In the genomic region with DNA sequence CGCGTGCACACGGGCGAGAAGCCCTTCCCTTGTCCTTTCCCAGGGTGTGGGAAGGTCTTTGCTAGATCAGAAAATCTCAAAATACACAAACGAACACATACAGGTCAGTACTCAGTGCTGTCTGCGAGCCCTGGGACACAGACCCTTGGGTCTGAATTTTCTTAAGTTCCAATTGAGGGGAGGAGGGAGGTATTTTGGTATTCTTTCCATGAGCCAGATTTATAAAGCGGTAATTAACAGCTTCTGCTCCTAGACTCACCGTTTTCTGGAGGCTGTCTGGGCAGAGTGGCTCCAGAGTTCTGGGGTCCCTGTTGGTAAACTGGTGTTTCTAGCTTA, we compare ENCODE assay signal across 16 mouse cellular contexts. TPM values are rescaled to one million over a fixed set of nuclear protein-coding genes. Genes with fewer than 3 reads are reported as not detected.
DNase-seq lines count a peak whose midpoint lies in the region; ATAC-seq and TF ChIP-seq lines count a peak whose summit lies in the region.
"Had no signal": no experiment of that assay in that cellular context is flagged by ENCODE, and none has a peak within 500 bp of the region (broad histone marks: within the 10 kb centered on the region; RNA-seq: fewer than 3 reads in every experiment).

No protein-coding gene starts in this region.

- H3K27ac ChIP-seq in limb, embryonic 13.5 days: no peak overlapping the region
- H3K27ac ChIP-seq in limb, embryonic 10.5 days: no peak overlapping the region
- H3K27ac ChIP-seq in forebrain, embryonic 16.5 days (ENCODE audit: low read length): peak overlapping the region; percentile 83; the same call in 1 of the 2 replicates
- peak overlapping the region; percentile 88 for H3K27ac ChIP-seq in midbrain, embryonic 11.5 days (ENCODE audit: low read depth, low read length)
- peak overlapping the region; percentile 52 for H3K27ac ChIP-seq in olfactory bulb, adult 2 months (ENCODE audit: insufficient read depth, low read depth, low read length)
- H3K27ac ChIP-seq in liver, embryonic 11.5 days (ENCODE audit: low read depth, low read length): no peak overlapping the region
- H3K27ac ChIP-seq: embryonic facial prominence, embryonic 13.5 days; heart, adult 2 months; macrophage had no signal

- 0 out of 2 replicates have a peak overlapping the region, but pooled peaks have one; percentile 5 for H3K4me2 ChIP-seq in limb, embryonic 13.5 days (replicated peaks)
- H3K4me2 ChIP-seq in forebrain, embryonic 16.5 days (ENCODE audit: low read length): peak overlapping the region; percentile 48
- H3K4me2 ChIP-seq in midbrain, embryonic 11.5 days: peak overlapping the region; percentile 84
- H3K4me2 ChIP-seq in liver, embryonic 11.5 days: no peak overlapping the region
- H3K4me2 ChIP-seq: embryonic facial prominence, embryonic 13.5 days had no signal

- no peak for TF ChIP-seq CTCF in olfactory bulb, adult 2 months (IDR thresholded peaks at IDR 0.05; ENCODE audit: insufficient read depth, low read depth, low read length)

- H3K9me3 ChIP-seq in limb, embryonic 13.5 days: no peaks in the 10 kb centered on the region
- no peaks in the 10 kb centered on the region for H3K9me3 ChIP-seq in limb, embryonic 10.5 days (replicated peaks)
- H3K9me3 ChIP-seq in forebrain, embryonic 16.5 days (ENCODE audit: control insufficient read depth, low read length): no peaks in the 10 kb centered on the region
- H3K9me3 ChIP-seq in midbrain, embryonic 11.5 days (ENCODE audit: control insufficient read depth, low read length): no peaks in the 10 kb centered on the region
- no peaks in the 10 kb centered on the region for H3K9me3 ChIP-seq in liver, embryonic 11.5 days (ENCODE audit: control insufficient read depth, low read length)
- H3K9me3 ChIP-seq: embryonic facial prominence, embryonic 13.5 days had no signal

- no peak overlapping the region for H3K9ac ChIP-seq in limb, embryonic 13.5 days
- 0 out of 2 replicates have a peak overlapping the region, but pooled peaks have one; percentile 1 for H3K9ac ChIP-seq in forebrain, embryonic 16.5 days (replicated peaks; ENCODE audit: low read depth, low read length)
- peak overlapping the region; percentile 94 for H3K9ac ChIP-seq in midbrain, embryonic 11.5 days (ENCODE audit: low read length)
- H3K9ac ChIP-seq in liver, embryonic 11.5 days (ENCODE audit: low read depth, low read length): no peak overlapping the region
- H3K9ac ChIP-seq: embryonic facial prominence, embryonic 13.5 days had no signal

- H3K4me3 ChIP-seq in limb, embryonic 13.5 days: no peak overlapping the region
- no peak overlapping the region for H3K4me3 ChIP-seq in limb, embryonic 10.5 days
- H3K4me3 ChIP-seq in forebrain, embryonic 16.5 days (replicated peaks; ENCODE audit: low read length): peak overlapping the region; percentile 26
- peak overlapping the region; percentile 58 for H3K4me3 ChIP-seq in midbrain, embryonic 11.5 days (ENCODE audit: low read depth, low read length)
- peak overlapping the region; percentile 31 for H3K4me3 ChIP-seq in olfactory bulb, adult 2 months (ENCODE audit: insufficient read depth, low read depth, low read length)
- H3K4me3 ChIP-seq in liver, embryonic 11.5 days (ENCODE audit: low read depth, low read length): no peak overlapping the region
- H3K4me3 ChIP-seq: embryonic facial prominence, embryonic 13.5 days; heart, adult 2 months had no signal

- WGBS in limb, embryonic 13.5 days: 2% methylated on average over 8 of the region's 8 CpGs
- WGBS in limb, embryonic 10.5 days: 0% methylated on average over 8 of the region's 8 CpGs
- WGBS in forebrain, embryonic 16.5 days: 10% methylated on average over 8 of the region's 8 CpGs
- under 1% methylated on average over 8 of the region's 8 CpGs for WGBS in midbrain, embryonic 11.5 days
- 21% methylated on average over 8 of the region's 8 CpGs for whole genome bisulfite sequencing in olfactory bulb, adult 2 months
- WGBS in liver, embryonic 11.5 days: under 1% methylated on average over 8 of the region's 8 CpGs

- peaks cover 9% of the 10 kb centered on the region; the same call in 1 of the 2 replicates for H3K4me1 ChIP-seq in limb, embryonic 13.5 days
- H3K4me1 ChIP-seq in limb, embryonic 10.5 days: peaks cover 22% of the 10 kb centered on the region
- peaks cover 18% of the 10 kb centered on the region for H3K4me1 ChIP-seq in forebrain, embryonic 16.5 days (replicated peaks; ENCODE audit: control insufficient read depth, insufficient read depth, low read length)
- peaks cover 10% of the 10 kb centered on the region for H3K4me1 ChIP-seq in midbrain, embryonic 11.5 days (ENCODE audit: control insufficient read depth, insufficient read depth, low read length)
- peaks cover 21% of the 10 kb centered on the region for H3K4me1 ChIP-seq in olfactory bulb, adult 2 months (ENCODE audit: control insufficient read depth, insufficient read depth, low read length)
- no peaks in the 10 kb centered on the region for H3K4me1 ChIP-seq in liver, embryonic 11.5 days (replicated peaks; ENCODE audit: control insufficient read depth, insufficient read depth, low read length)

- ATAC-seq in limb, embryonic 13.5 days (ENCODE audit: low FRiP score, low read depth): no peak
- no peak for ATAC-seq in forebrain, embryonic 16.5 days
- no peak for ATAC-seq in midbrain, embryonic 11.5 days (ENCODE audit: low FRiP score)
- ATAC-seq in liver, embryonic 11.5 days (replicated peaks; ENCODE audit: low FRiP score): no peak

- H3K27me3 ChIP-seq in limb, embryonic 13.5 days: peaks cover 97% of the 10 kb centered on the region
- peaks cover 100% of the 10 kb centered on the region for H3K27me3 ChIP-seq in limb, embryonic 10.5 days (ENCODE audit: low read depth, poor library complexity, severe bottlenecking)
- H3K27me3 ChIP-seq in forebrain, embryonic 16.5 days (replicated peaks; ENCODE audit: control insufficient read depth, insufficient read depth, low read length): peaks cover 60% of the 10 kb centered on the region
- H3K27me3 ChIP-seq in midbrain, embryonic 11.5 days (ENCODE audit: control insufficient read depth, insufficient read depth, low read length): peaks cover 88% of the 10 kb centered on the region
- peaks cover 98% of the 10 kb centered on the region for H3K27me3 ChIP-seq in liver, embryonic 11.5 days (replicated peaks; ENCODE audit: control insufficient read depth, insufficient read depth, low read length)

- no peak for DNase-seq in limb, embryonic 10.5 days (ENCODE audit: low spot score)
- peak; percentile 96 for DNase-seq in midbrain, embryonic 11.5 days (ENCODE audit: low spot score, missing footprints)
- no peak for DNase-seq in liver, embryonic 11.5 days (ENCODE audit: low spot score)
- no peak for DNase-seq in adrenal gland, postnatal 25 days
- no peak for DNase-seq in adrenal gland, adult 2 months
- DNase-seq: adrenal gland, postnatal 36 days; heart, adult 2 months; heart, postnatal 4 days; thymus, adult 2 months had no signal

- TF ChIP-seq POLR2A in olfactory bulb, adult 2 months (IDR thresholded peaks at IDR 0.05; ENCODE audit: insufficient read depth, low read depth, low read length): no peak

- no peaks in the 10 kb centered on the region for H3K36me3 ChIP-seq in limb, embryonic 13.5 days
- H3K36me3 ChIP-seq in limb, embryonic 10.5 days: no peaks in the 10 kb centered on the region
- H3K36me3 ChIP-seq in forebrain, embryonic 16.5 days (ENCODE audit: control insufficient read depth, insufficient read depth): no peaks in the 10 kb centered on the region
- H3K36me3 ChIP-seq in midbrain, embryonic 11.5 days (ENCODE audit: control insufficient read depth, insufficient read depth, low read length): no peaks in the 10 kb centered on the region
- no peaks in the 10 kb centered on the region for H3K36me3 ChIP-seq in liver, embryonic 11.5 days (ENCODE audit: control insufficient read depth, insufficient read depth, low read length)
- H3K36me3 ChIP-seq: embryonic facial prominence, embryonic 13.5 days had no signal

RNA-seq across cellular contexts. Expression of a gene that starts 13.7 kb away (rescaled TPM):
- 0.22 and 0.28 TPM in 2 replicates for polyA plus RNA-seq in limb, embryonic 13.5 days (2015; fragmentation: Nextera tagmentation; extraction: Ambion mirVana)
- polyA plus RNA-seq in limb, embryonic 10.5 days (2016; fragmentation: Nextera tagmentation; extraction: Ambion mirVana): 0.05 and 0.06 TPM in 2 replicates
- polyA plus RNA-seq in forebrain, embryonic 16.5 days (2015; fragmentation: Nextera tagmentation; extraction: Ambion mirVana): 4.5 and 8.0 TPM in 2 replicates
- polyA plus RNA-seq in midbrain, embryonic 11.5 days (2014; fragmentation: Nextera tagmentation; extraction: Ambion mirVana): 13.7 and 14.8 TPM in 2 replicates
- polyA plus RNA-seq in olfactory bulb, adult 2 months (2012; ENCODE audit: insufficient read depth, insufficient read length, low replicate concordance, missing spikeins): not detected in 2 replicates
- 0.04 and 0.06 TPM in 2 replicates for polyA plus RNA-seq in liver, embryonic 11.5 days (2014; fragmentation: Nextera tagmentation; extraction: Ambion mirVana)
- total RNA-seq in adrenal gland, postnatal 25 days (2021): not detected in 2 replicates
- total RNA-seq in adrenal gland, adult 2 months (2021): not detected
- polyA plus RNA-seq in adrenal gland, adult 2 months (2012; rRNA removed): 0.08 TPM in 1 of 2 replicates, not detected in the other
- total RNA-seq: adrenal gland, postnatal 36 days; heart, adult 2 months; heart, postnatal 4 days had no signal
- polyA plus RNA-seq: macrophage had no signal

RNA-seq across cellular contexts. Expression of a gene that starts 17.1 kb away (rescaled TPM):
- 0.33 and 0.41 TPM in 2 replicates for polyA plus RNA-seq in limb, embryonic 13.5 days (2015; fragmentation: Nextera tagmentation; extraction: Ambion mirVana)
- polyA plus RNA-seq in limb, embryonic 10.5 days (2016; fragmentation: Nextera tagmentation; extraction: Ambion mirVana): 0.05 and 0.24 TPM in 2 replicates
- polyA plus RNA-seq in forebrain, embryonic 16.5 days (2015; fragmentation: Nextera tagmentation; extraction: Ambion mirVana): 28.3 and 47.6 TPM in 2 replicates
- polyA plus RNA-seq in midbrain, embryonic 11.5 days (2014; fragmentation: Nextera tagmentation; extraction: Ambion mirVana): 41.7 and 42.5 TPM in 2 replicates
- polyA plus RNA-seq in olfactory bulb, adult 2 months (2012; ENCODE audit: insufficient read depth, insufficient read length, low replicate concordance, missing spikeins): not detected in 2 replicates
- not detected in 2 replicates for polyA plus RNA-seq in liver, embryonic 11.5 days (2014; fragmentation: Nextera tagmentation; extraction: Ambion mirVana)
- total RNA-seq in adrenal gland, postnatal 25 days (2021): not detected in 2 replicates
- not detected for total RNA-seq in adrenal gland, adult 2 months (2021)
- not detected in 2 replicates for polyA plus RNA-seq in adrenal gland, adult 2 months (2012; rRNA removed)
- total RNA-seq: adrenal gland, postnatal 36 days; heart, adult 2 months; heart, postnatal 4 days had no signal
- polyA plus RNA-seq: heart, adult 2 months; kidney, embryonic 14.5 days; liver, embryonic 16.5 days; macrophage; thymus, adult 2 months had no signal

Comparison
In these comparisons a context has a peak if more than half of its experiments do, and no peak if none do; other contexts are left out.
1. H3K27ac ChIP-seq: peak in forebrain, embryonic 16.5 days (single experiment), midbrain, embryonic 11.5 days (single experiment) and olfactory bulb, adult 2 months (single experiment); none in limb, embryonic 13.5 days (single experiment), limb, embryonic 10.5 days (single experiment) and liver, embryonic 11.5 days (single experiment).
2. H3K4me3 ChIP-seq: peak in forebrain, embryonic 16.5 days (single experiment), midbrain, embryonic 11.5 days (single experiment) and olfactory bulb, adult 2 months (single experiment); none in limb, embryonic 13.5 days (single experiment), limb, embryonic 10.5 days (single experiment) and liver, embryonic 11.5 days (single experiment).
3. H3K9ac ChIP-seq: peak in forebrain, embryonic 16.5 days (single experiment) and midbrain, embryonic 11.5 days (single experiment); none in limb, embryonic 13.5 days (single experiment) and liver, embryonic 11.5 days (single experiment).
4. RNA of a gene that starts 17.1 kb away (polyA plus RNA-seq): 28.3 to 47.6 TPM in forebrain, embryonic 16.5 days and 41.7 to 42.5 TPM in midbrain, embryonic 11.5 days; 0.33 to 0.41 TPM in limb, embryonic 13.5 days, 0.05 to 0.24 TPM in limb, embryonic 10.5 days, not detected in olfactory bulb, adult 2 months, not detected in liver, embryonic 11.5 days and not detected in adrenal gland, adult 2 months; every median in the first group is over 10 times any median in the second.